Mouse (Mus musculus) stomach, postnatal 0 days (tissue): ENCODE results near the gene Zfp790. TPM values are rescaled to one million over a fixed set of nuclear protein-coding genes. Genes with fewer than 3 reads are reported as not detected.

Source experiments
- ATAC-seq: fragments of 200-750 bp; cut with Nextera tagmentation; 2 replicates; pipeline ENCODE4 v1.8.0; 2017; ENCODE audit not compliant: low FRiP score, low TSS enrichment
- DNase-seq: peaks from one replicate; pipeline ENCODE4 v3.0.0-alpha.2; 2016; ENCODE audit warnings: low spot score
- H3K27ac ChIP-seq: fragments of 300-500 bp; sonication (generic); replicated peaks from 2 replicates; pipeline ENCODE4 v1.5.1; 2014; ENCODE audit warnings: mild to moderate bottlenecking, control low read depth
- H3K27me3 ChIP-seq: fragments of 300-500 bp; sonication (generic); 2 replicates; pipeline ENCODE4 v1.6.1; 2014; ENCODE audit warnings: low read length; ENCODE audit not compliant: control insufficient read depth, insufficient read depth
- H3K36me3 ChIP-seq: fragments of 300-500 bp; sonication (generic); 2 replicates; pipeline ENCODE4 v1.6.1; 2014; ENCODE audit warnings: low read length, mixed read lengths; ENCODE audit not compliant: control insufficient read depth, insufficient read depth
- H3K4me1 ChIP-seq: fragments of 300-500 bp; sonication (generic); replicated peaks from 2 replicates; pipeline ENCODE4 v1.6.1; 2014; ENCODE audit warnings: antibody characterized with exemption; ENCODE audit not compliant: control insufficient read depth, insufficient read depth
- H3K4me2 ChIP-seq: fragments of 300-500 bp; sonication (generic); replicated peaks from 2 replicates; pipeline ENCODE4 v1.6.1; 2014; ENCODE audit warnings: low read depth, mild to moderate bottlenecking, control low read depth, moderate library complexity
- H3K4me3 ChIP-seq: fragments of 300-500 bp; sonication (generic); 2 replicates; pipeline ENCODE4 v1.5.1; 2014; ENCODE audit warnings: low read depth, low read length, control low read depth
- H3K9ac ChIP-seq: fragments of 300-500 bp; sonication (generic); 2 replicates; pipeline ENCODE4 v1.6.1; 2014; ENCODE audit warnings: mild to moderate bottlenecking, low read length, control low read depth, mixed read lengths
- H3K9me3 ChIP-seq: fragments of 300-500 bp; sonication (generic); 2 replicates; pipeline ENCODE4 v1.6.1; 2016; ENCODE audit warnings: low read length; ENCODE audit not compliant: control insufficient read depth
- CTCF ChIP-seq: IDR thresholded peaks from 2 replicates; pipeline ENCODE4 v1.5.1; 2016; ENCODE audit warnings: antibody characterized with exemption, low read depth, mild to moderate bottlenecking, moderate library complexity
- EP300 ChIP-seq: optimal IDR thresholded peaks from 2 replicates; pipeline ENCODE3; 2016; ENCODE audit warnings: antibody characterized with exemption
- WGBS: fragments of 180-500 bp; shearing (Covaris S2); extraction: QIAGEN DNeasy Blood & Tissue Kit; methylation state at CpG from one replicate; pipeline ENCODE4 v1.1.7; 2014; 5-methylcytosine and 5-hydroxymethylcytosine counted together
- polyA plus RNA-seq: library from polyadenylated mRNA; unstranded; fragments of >200 nt; fragmentation: Nextera tagmentation; extraction: Ambion mirVana; gene quantifications from 2 replicates; pipeline ENCODE4 v1.2.1, GENCODE M21; 2015

Gene Zfp790
- polyA plus RNA-seq, 1 experiment from 2014 or later: 5.3 TPM

GRCm38 (mm10) chr7:29792906-29793305 is 23.0 kb upstream of the Zfp790 start:
- ATAC-seq: no peak
- Histone ChIP-seq H3K27me3 (no peaks in the 10 kb centered on the region), H3K4me2 (no peak overlapping the region), H3K27ac (no peak overlapping the region), H3K9me3 (0 out of 2 replicates have a peak, but pooled peaks cover 2% of the 10 kb centered on the region), H3K9ac (no peak overlapping the region), H3K4me3 (no peak overlapping the region), H3K36me3 (peaks cover 18% of the 10 kb centered on the region), H3K4me1 (no peaks in the 10 kb centered on the region)
- DNase-seq: no peak
- TF ChIP-seq CTCF: no peak
- no peak for TF ChIP-seq EP300
- WGBS: 44% methylated on average over 27 of the region's 27 CpGs

- Histone ChIP-seq H3K4me2 (no peak overlapping the region), H3K9me3 (no peaks in the 10 kb centered on the region), H3K9ac (no peak overlapping the region), H3K4me1 (no peaks in the 10 kb centered on the region), H3K27ac (no peak overlapping the region), H3K36me3 (no peaks in the 10 kb centered on the region), H3K27me3 (no peaks in the 10 kb centered on the region), H3K4me3 (no peak overlapping the region)
- TF ChIP-seq EP300 (no peak), CTCF (no peak)
- ATAC-seq (no peak), DNase-seq (no peak)
- 76% methylated on average over 5 of the region's 5 CpGs for WGBS
These were observed 8.9 kb upstream of the Zfp790 start for GRCm38 (mm10) chr7:29807046-29807445.

- no peaks in the 10 kb centered on the region for H3K36me3 ChIP-seq
- no peak for ATAC-seq
- WGBS: 89% methylated on average over 1 of the region's 1 CpGs
- no peak overlapping the region for H3K4me3 ChIP-seq
- no peaks in the 10 kb centered on the region for H3K9me3 ChIP-seq
- H3K27me3 ChIP-seq: no peaks in the 10 kb centered on the region
- no peak for DNase-seq
- H3K4me2 ChIP-seq: no peak overlapping the region
- peaks cover 4% of the 10 kb centered on the region for H3K4me1 ChIP-seq
- H3K27ac ChIP-seq: no peak overlapping the region
- no peak for TF ChIP-seq CTCF
- TF ChIP-seq EP300: no peak
- H3K9ac ChIP-seq: no peak overlapping the region
These were observed 3.7 kb upstream of the Zfp790 start for GRCm38 (mm10) chr7:29812244-29812643.

GRCm38 (mm10) chr7:29814381-29814780 is 1.5 kb upstream of the Zfp790 start:
- Histone ChIP-seq H3K9ac (no peak overlapping the region), H3K4me3 (no peak overlapping the region), H3K27me3 (no peaks in the 10 kb centered on the region), H3K36me3 (no peaks in the 10 kb centered on the region), H3K4me1 (peaks cover 4% of the 10 kb centered on the region), H3K9me3 (no peaks in the 10 kb centered on the region), H3K4me2 (no peak overlapping the region), H3K27ac (no peak overlapping the region)
- DNase-seq: no peak
- TF ChIP-seq EP300: no peak
- no peak for TF ChIP-seq CTCF
- ATAC-seq: no peak
- WGBS: 93% methylated on average over 2 of the region's 2 CpGs

- H3K27ac ChIP-seq: peak overlapping the region; percentile 45; the same call in 1 of the 2 replicates
- H3K36me3 ChIP-seq: no peaks in the 10 kb centered on the region
- ATAC-seq: 0 out of 2 replicates have a peak, but pooled peaks have one; percentile 30
- H3K4me1 ChIP-seq: peaks cover 4% of the 10 kb centered on the region
- 2% methylated on average over 12 of the region's 12 CpGs for WGBS
- no peak for DNase-seq
- H3K9me3 ChIP-seq: no peaks in the 10 kb centered on the region
- no peaks in the 10 kb centered on the region for H3K27me3 ChIP-seq
- peak overlapping the region; percentile 65 for H3K4me3 ChIP-seq
- peak overlapping the region; percentile 73 for H3K9ac ChIP-seq
- H3K4me2 ChIP-seq: peak overlapping the region; percentile 55
- TF ChIP-seq EP300 (no peak), CTCF (no peak)
These were observed 691 bp upstream of the Zfp790 start for GRCm38 (mm10) chr7:29815061-29815784.

GRCm38 (mm10) chr7:29818619-29819254 is 2.8 kb downstream of the Zfp790 start:
- no peaks in the 10 kb centered on the region for H3K9me3 ChIP-seq
- ATAC-seq: peak; percentile 61
- peaks cover 4% of the 10 kb centered on the region for H3K4me1 ChIP-seq
- H3K9ac ChIP-seq: peak overlapping the region; percentile 63
- peak; percentile 69 for DNase-seq
- TF ChIP-seq EP300: no peak
- peak overlapping the region; percentile 50 for H3K4me2 ChIP-seq
- no peaks in the 10 kb centered on the region for H3K27me3 ChIP-seq
- WGBS: 1% methylated on average over 12 of the region's 12 CpGs
- H3K36me3 ChIP-seq: no peaks in the 10 kb centered on the region
- peak overlapping the region; percentile 58 for H3K4me3 ChIP-seq
- peak overlapping the region; percentile 61 for H3K27ac ChIP-seq
